Comparison of ENCODE assay signal across 9 mouse cellular contexts in the genomic region with DNA sequence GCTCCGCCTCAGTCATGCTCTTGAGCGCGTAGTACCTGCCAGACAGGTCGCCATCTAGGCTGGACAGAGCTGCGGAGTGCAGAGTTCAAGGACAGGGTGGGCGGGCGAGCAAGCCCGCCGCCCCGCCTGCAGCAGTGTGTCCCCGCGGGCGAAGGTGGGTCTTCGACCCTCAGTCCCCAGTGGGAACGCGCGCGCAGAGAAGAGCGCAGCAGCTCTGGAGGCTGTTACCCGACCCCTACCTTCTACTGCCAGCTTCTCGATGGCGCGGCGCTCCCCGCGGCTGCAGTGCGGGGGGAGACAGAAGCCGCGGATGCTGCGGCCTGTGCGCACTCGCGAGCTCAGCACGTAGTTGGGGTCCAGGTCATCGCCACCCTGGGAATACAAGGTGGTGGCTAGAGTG. TPM values are rescaled to one million over a fixed set of nuclear protein-coding genes. Genes with fewer than 3 reads are reported as not detected.
DNase-seq lines count a peak whose midpoint lies in the region; ATAC-seq and TF ChIP-seq lines count a peak whose summit lies in the region.
"Had no signal": no experiment of that assay in that cellular context is flagged by ENCODE, and none has a peak within 500 bp of the region (broad histone marks: within the 10 kb centered on the region; RNA-seq: fewer than 3 reads in every experiment).

No protein-coding gene starts in this region.

- peak overlapping the region; percentile 54 to 69 for H3K4me3 ChIP-seq in heart, embryonic 14.5 days (ENCODE audit: control insufficient read depth in 1 of 2, insufficient read depth in 1 of 2, low read depth in 1 of 2, low read length in 2 of 2)
- H3K4me3 ChIP-seq in forebrain, embryonic 16.5 days (replicated peaks; ENCODE audit: low read length), result peak overlapping the region; percentile 94
- peak overlapping the region; percentile 48 for H3K4me3 ChIP-seq in liver, postnatal 0 days (ENCODE audit: low read depth, low read length)

- no peaks in the 10 kb centered on the region for H3K27me3 ChIP-seq in heart, embryonic 14.5 days (ENCODE audit: control insufficient read depth, insufficient read depth, low read length)
- H3K27me3 ChIP-seq in forebrain, embryonic 16.5 days (replicated peaks; ENCODE audit: control insufficient read depth, insufficient read depth, low read length), result no peaks in the 10 kb centered on the region
- H3K27me3 ChIP-seq in liver, postnatal 0 days (ENCODE audit: insufficient read depth, low read length), result peaks cover 42% of the 10 kb centered on the region

- no peak for TF ChIP-seq EP300 in liver, postnatal 0 days (IDR thresholded peaks at IDR 0.05; ENCODE audit: low read depth)

- peaks cover 6% of the 10 kb centered on the region; the same call in 1 of the 2 replicates for H3K36me3 ChIP-seq in heart, embryonic 14.5 days (ENCODE audit: control insufficient read depth, insufficient read depth, low read length)
- no peaks in the 10 kb centered on the region; the same call in 1 of the 2 replicates for H3K36me3 ChIP-seq in forebrain, embryonic 16.5 days (ENCODE audit: control insufficient read depth, insufficient read depth)
- no peaks in the 10 kb centered on the region for H3K36me3 ChIP-seq in liver, postnatal 0 days (replicated peaks; ENCODE audit: insufficient read depth, low read length)

- no peak for DNase-seq in heart, postnatal 36 days
- peak; percentile 72 for DNase-seq in ES-CJ7 (ENCODE audit: low read depth, low spot score)
- no peak for DNase-seq in liver, postnatal 0 days
- DNase-seq in layer of hippocampus, adult 11-12 months (ENCODE audit: low spot score), result no peak
- DNase-seq in right cerebral cortex, postnatal 14 days, result no peak

- ATAC-seq in heart, embryonic 14.5 days (ENCODE audit: insufficient number of reproducible peaks, insufficient read depth, low FRiP score, low read depth), result no peak
- peak; percentile 10 for ATAC-seq in forebrain, embryonic 16.5 days
- no peak for ATAC-seq in liver, postnatal 0 days
- no peak for ATAC-seq in inflammation-experienced regulatory T-cells, adult 6 months

- peak overlapping the region; percentile 81 for H3K9ac ChIP-seq in heart, embryonic 14.5 days (ENCODE audit: low read length)
- H3K9ac ChIP-seq in forebrain, embryonic 16.5 days (replicated peaks; ENCODE audit: low read depth, low read length), result peak overlapping the region; percentile 98
- H3K9ac ChIP-seq in liver, postnatal 0 days (replicated peaks), result peak overlapping the region; percentile 46

- WGBS in heart, embryonic 14.5 days, result 1% methylated on average over 35 of the region's 35 CpGs
- WGBS in forebrain, embryonic 16.5 days, result under 1% methylated on average over 35 of the region's 35 CpGs
- WGBS in liver, postnatal 0 days (ENCODE audit: insufficient replicate concordance), result 0% methylated on average over 22 of the region's 35 CpGs

- no peak for TF ChIP-seq CTCF in liver, postnatal 0 days (IDR thresholded peaks at IDR 0.05; ENCODE audit: low read depth)

- H3K27ac ChIP-seq in heart, embryonic 14.5 days (replicated peaks in 1 of 2; ENCODE audit: control insufficient read depth in 1 of 2, insufficient read depth in 1 of 2, low read depth in 2 of 2, low read length in 2 of 2), result no peak overlapping the region
- peak overlapping the region; percentile 92 for H3K27ac ChIP-seq in forebrain, embryonic 16.5 days (ENCODE audit: low read length)
- H3K27ac ChIP-seq in liver, postnatal 0 days (ENCODE audit: low read depth), result no peak overlapping the region

- H3K4me2 ChIP-seq in heart, embryonic 14.5 days (ENCODE audit: low read length), result peak overlapping the region; percentile 99
- H3K4me2 ChIP-seq in forebrain, embryonic 16.5 days (ENCODE audit: low read length), result peak overlapping the region; percentile 68
- peak overlapping the region; percentile 72 for H3K4me2 ChIP-seq in liver, postnatal 0 days (ENCODE audit: low read depth, low read length)

- no peaks in the 10 kb centered on the region for H3K9me3 ChIP-seq in heart, embryonic 14.5 days (ENCODE audit: control insufficient read depth, low read length)
- no peaks in the 10 kb centered on the region for H3K9me3 ChIP-seq in forebrain, embryonic 16.5 days (ENCODE audit: control insufficient read depth, low read length)
- H3K9me3 ChIP-seq in liver, postnatal 0 days (ENCODE audit: low read length), result no peaks in the 10 kb centered on the region

- intact Hi-C loops in heart, postnatal 36 days (cut with DNase I), result loop anchor here (10.0 kb wide), 1 partner anchor 424 kb away; no protein-coding TSS in a partner anchor

- peaks cover 24 to 52% of the 10 kb centered on the region in 2 experiments for H3K4me1 ChIP-seq in heart, embryonic 14.5 days (ENCODE audit: control insufficient read depth in 2 of 2, insufficient read depth in 2 of 2, low read length in 2 of 2)
- peaks cover 32% of the 10 kb centered on the region for H3K4me1 ChIP-seq in forebrain, embryonic 16.5 days (replicated peaks; ENCODE audit: control insufficient read depth, insufficient read depth, low read length)
- peaks cover 32% of the 10 kb centered on the region for H3K4me1 ChIP-seq in liver, postnatal 0 days (ENCODE audit: insufficient read depth)

RNA-seq across cellular contexts. Expression of a gene that starts 1.2 kb away (rescaled TPM):
- 262 and 266 TPM in 2 replicates for polyA plus RNA-seq in heart, embryonic 14.5 days (2014; fragmentation: Nextera tagmentation; extraction: Ambion mirVana)
- 10 to 100 TPM; 71.6 to 84.7 TPM for total RNA-seq in heart, postnatal 36 days (2021)
- polyA plus RNA-seq in forebrain, embryonic 16.5 days (2015; fragmentation: Nextera tagmentation; extraction: Ambion mirVana), result 1,407 and 1,413 TPM in 2 replicates
- 28.1 and 32.7 TPM in 2 replicates for polyA plus RNA-seq in liver, postnatal 0 days (2015; fragmentation: Nextera tagmentation; extraction: Ambion mirVana)
- 10 to 100 TPM; 24.2 to 37.2 (median 31.8) TPM for polyA plus RNA-seq in inflammation-experienced regulatory T-cells, adult 6 months (2017; shearing (Covaris generic))
- polyA plus RNA-seq: G1E had no signal

RNA-seq across cellular contexts. Expression of a gene that starts 6.9 kb away (rescaled TPM):
- 3.1 and 5.5 TPM in 2 replicates for polyA plus RNA-seq in heart, embryonic 14.5 days (2014; fragmentation: Nextera tagmentation; extraction: Ambion mirVana)
- 1 to 10 TPM; 3.8 to 6.6 TPM for total RNA-seq in heart, postnatal 36 days (2021)
- polyA plus RNA-seq in forebrain, embryonic 16.5 days (2015; fragmentation: Nextera tagmentation; extraction: Ambion mirVana), result 9.8 and 12.6 TPM in 2 replicates
- 4.3 and 5.7 TPM in 2 replicates for polyA plus RNA-seq in liver, postnatal 0 days (2015; fragmentation: Nextera tagmentation; extraction: Ambion mirVana)
- polyA plus RNA-seq in inflammation-experienced regulatory T-cells, adult 6 months (2017; shearing (Covaris generic)), result 1 to 10 TPM; 3.2 to 4.4 (median 3.3) TPM

RNA-seq across cellular contexts. Expression of a gene that starts 42.1 kb away (rescaled TPM):
- polyA plus RNA-seq in heart, embryonic 14.5 days (2014; fragmentation: Nextera tagmentation; extraction: Ambion mirVana), result 42.1 and 42.6 TPM in 2 replicates
- total RNA-seq in heart, postnatal 36 days (2021), result 10 to 100 TPM; 19.5 to 20.4 TPM
- 70.8 and 71.5 TPM in 2 replicates for polyA plus RNA-seq in forebrain, embryonic 16.5 days (2015; fragmentation: Nextera tagmentation; extraction: Ambion mirVana)
- 16.7 TPM in 2 replicates for polyA plus RNA-seq in liver, postnatal 0 days (2015; fragmentation: Nextera tagmentation; extraction: Ambion mirVana)
- 10 to 100 TPM; 22.0 to 40.1 (median 36.7) TPM for polyA plus RNA-seq in inflammation-experienced regulatory T-cells, adult 6 months (2017; shearing (Covaris generic))

RNA-seq across cellular contexts. Expression of a gene that starts 42.1 kb away (rescaled TPM):
- polyA plus RNA-seq in heart, embryonic 14.5 days (2014; fragmentation: Nextera tagmentation; extraction: Ambion mirVana), result 49.7 and 51.0 TPM in 2 replicates
- total RNA-seq in heart, postnatal 36 days (2021), result 10 to 100 TPM; 38.4 to 40.6 TPM
- 47.2 and 48.3 TPM in 2 replicates for polyA plus RNA-seq in forebrain, embryonic 16.5 days (2015; fragmentation: Nextera tagmentation; extraction: Ambion mirVana)
- 21.5 and 22.1 TPM in 2 replicates for polyA plus RNA-seq in liver, postnatal 0 days (2015; fragmentation: Nextera tagmentation; extraction: Ambion mirVana)
- polyA plus RNA-seq in inflammation-experienced regulatory T-cells, adult 6 months (2017; shearing (Covaris generic)), result 10 to 100 TPM; 55.8 to 85.0 (median 74.3) TPM

Comparison
In these comparisons a context has a peak if more than half of its experiments do, and no peak if none do; other contexts are left out.
1. H3K9ac ChIP-seq: peak in every context shown above with its lines; median percentile 98 in forebrain, embryonic 16.5 days; 81 in heart, embryonic 14.5 days; 46 in liver, postnatal 0 days.